Mouse (Mus musculus) right cerebral cortex, postnatal 14 days (tissue): ENCODE data around the gene Mamdc4.

Source experiments
- DNase-seq: peaks from one replicate; pipeline ENCODE4 v3.0.0; 2022

Gene Mamdc4

GRCm38 (mm10) chr2:25582466-25583119 lies 7.9 kb upstream of the Mamdc4 start:
- DNase-seq, result peak; percentile 90

GRCm38 (mm10) chr2:25581901-25582301 lies 7.3 kb upstream of the Mamdc4 start:
- DNase-seq, result peak; percentile 42

DNA sequence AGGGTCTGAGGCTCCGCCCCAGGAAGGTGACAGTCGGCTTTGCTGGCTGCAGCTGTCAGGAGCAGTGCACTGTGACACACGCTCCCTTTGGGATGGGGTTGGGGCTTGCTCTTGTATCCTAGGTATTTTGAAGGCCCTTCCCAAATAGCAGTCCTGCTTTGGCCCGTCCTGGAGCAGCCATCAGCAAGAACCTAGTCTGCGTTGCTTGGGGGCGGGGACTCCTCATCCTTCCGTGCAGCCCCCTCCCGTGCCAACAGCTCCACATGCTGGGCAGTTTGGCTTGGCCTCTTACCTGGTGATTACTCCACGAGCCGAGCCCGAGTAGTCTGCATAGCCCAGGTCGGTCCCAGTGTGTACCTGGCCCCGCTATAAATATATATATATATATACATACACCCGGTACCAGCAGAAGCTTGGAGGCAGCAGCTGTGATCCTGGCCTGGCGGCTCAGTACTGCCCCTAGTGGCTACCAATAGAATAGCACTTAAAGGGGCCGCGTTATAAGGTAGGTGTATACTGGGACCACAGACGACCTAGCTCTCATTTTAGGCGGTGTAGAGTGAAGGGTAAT lies 6.7 kb upstream of the Mamdc4 start, which contains the start of gene Ajm1:
Ajm1 (minus strand) TSS at position 464 of the 571 bp plus-strand sequence.
- DNase-seq, result peak; percentile 51

GRCm38 (mm10) chr2:25580621-25581101 lies 6.0 kb upstream of the Mamdc4 start:
- DNase-seq, result peak; percentile 42

GRCm38 (mm10) chr2:25579737-25580460 lies 5.3 kb upstream of the Mamdc4 start:
- DNase-seq, result peak; percentile 45

- DNase-seq, result no peak
These were observed 4.4 kb upstream of the Mamdc4 start for GRCm38 (mm10) chr2:25578796-25579736.

- peak; percentile 13 for DNase-seq
These were observed 3.5 kb upstream of the Mamdc4 start for GRCm38 (mm10) chr2:25577951-25578795.

GRCm38 (mm10) chr2:25576965-25577891 lies 2.6 kb upstream of the Mamdc4 start:
- no peak for DNase-seq

GRCm38 (mm10) chr2:25576028-25576850 lies 1.6 kb upstream of the Mamdc4 start:
- DNase-seq, result no peak

DNA sequence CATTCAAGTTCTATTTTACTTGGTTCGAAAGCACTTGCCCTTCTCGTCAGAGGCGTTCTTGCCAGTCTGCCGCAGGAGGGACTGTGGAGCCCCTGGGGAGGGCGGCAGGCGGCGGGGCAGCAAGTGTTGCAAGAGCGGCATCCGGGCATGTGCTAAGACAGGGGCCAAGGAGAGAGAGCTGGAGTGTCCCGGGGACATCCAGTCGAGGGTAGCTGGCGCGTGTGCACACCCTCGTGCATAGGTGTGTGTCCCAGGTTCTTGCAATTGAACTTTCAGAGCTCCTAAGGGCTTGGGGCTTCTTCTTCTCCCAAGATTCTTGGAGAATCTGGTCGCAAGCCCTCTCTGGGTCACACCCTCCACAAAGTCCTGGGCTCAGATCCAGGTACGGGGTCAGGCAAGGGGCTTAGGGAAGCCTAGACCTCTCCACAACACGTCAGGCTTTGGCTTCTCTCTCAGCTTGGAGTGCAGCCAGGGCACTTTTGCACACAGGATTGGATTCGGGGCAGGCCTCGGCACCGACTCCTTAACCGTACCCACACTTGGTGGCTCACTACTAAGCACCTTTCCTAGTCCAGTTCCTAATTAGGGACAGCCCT lies 885 bp upstream of the Mamdc4 start:
- DNase-seq, result peak; percentile 62

DNA sequence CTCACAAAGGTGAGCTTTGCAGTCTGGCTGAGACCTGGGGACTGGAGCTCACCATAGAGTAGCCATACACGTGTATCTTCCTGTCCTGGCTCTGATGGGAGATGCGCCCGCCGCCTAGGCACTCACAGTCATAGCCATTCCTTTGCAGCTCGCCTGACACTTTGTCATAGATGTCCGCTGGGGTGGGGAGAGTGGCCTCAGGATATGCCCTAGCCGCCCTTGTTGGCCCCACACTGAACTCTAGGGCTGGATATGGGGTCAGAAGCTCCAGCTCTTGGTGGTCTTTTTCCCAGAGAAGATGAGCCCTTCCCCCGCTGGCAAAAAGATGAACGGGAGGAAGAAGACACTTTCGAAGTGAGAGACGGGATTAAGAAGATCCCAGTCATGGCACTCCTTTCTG lies 509 bp downstream of the Mamdc4 start:
- DNase-seq, result peak; percentile 21

GRCm38 (mm10) chr2:25573068-25573467 lies 1.6 kb downstream of the Mamdc4 start:
- DNase-seq, result peak; percentile 3

- DNase-seq, result peak; percentile 3
These were observed 3.4 kb downstream of the Mamdc4 start for GRCm38 (mm10) chr2:25571221-25571620.

DNA sequence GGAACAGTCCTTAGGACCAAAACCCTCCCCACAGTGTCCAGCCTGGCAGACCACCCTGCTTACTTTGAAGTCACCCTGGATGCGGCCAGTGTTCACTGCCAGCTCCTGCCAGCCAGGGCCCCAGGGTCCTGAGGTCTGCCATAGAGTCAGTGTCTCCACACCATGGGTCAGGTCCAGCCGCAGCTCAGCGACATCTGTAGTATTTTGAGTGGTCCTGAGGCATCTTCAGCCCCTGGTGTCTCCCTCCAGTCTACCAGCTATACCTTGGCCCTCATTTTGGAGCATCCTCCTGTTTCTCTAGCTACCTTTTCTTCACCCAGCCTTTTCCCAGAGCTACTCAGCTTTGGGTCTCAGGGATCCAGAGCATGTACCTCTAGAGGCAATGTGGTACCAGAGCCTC lies 5.3 kb downstream of the Mamdc4 start:
- no peak for DNase-seq

- no peak for DNase-seq
These were observed 6.1 kb downstream of the Mamdc4 start for GRCm38 (mm10) chr2:25568473-25569019.

- DNase-seq, result no peak
These were observed 8.1 kb downstream of the Mamdc4 start for GRCm38 (mm10) chr2:25566558-25566957.

DNA sequence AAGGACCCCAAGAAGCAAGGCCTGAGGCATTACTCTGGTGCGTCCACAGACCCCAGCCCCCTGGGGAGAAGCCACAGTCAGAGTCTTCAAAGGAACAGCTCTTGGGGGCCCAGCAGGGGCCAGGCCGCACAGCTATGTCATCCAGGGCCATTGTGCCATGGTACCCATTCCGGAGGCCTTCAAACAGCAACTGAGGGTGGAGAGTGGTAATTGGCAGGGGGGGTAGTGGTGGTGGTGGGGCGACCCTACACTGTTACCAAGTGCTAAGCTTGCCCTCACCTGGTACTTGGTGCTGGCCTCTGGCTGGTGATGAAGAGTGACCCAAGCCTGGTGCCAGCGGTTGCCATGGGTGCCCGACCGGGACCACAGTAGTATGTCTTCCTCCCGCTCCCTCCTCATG lies 8.9 kb downstream of the Mamdc4 start:
- no peak for DNase-seq

- DNase-seq, result no peak
These were observed 12.7 kb downstream of the Mamdc4 start for GRCm38 (mm10) chr2:25561946-25562345.

GRCm38 (mm10) chr2:25560551-25560950 lies 14.1 kb downstream of the Mamdc4 start:
- DNase-seq, result no peak
